Mouse (Mus musculus): ENCODE data around the gene Ralgps2.

GRCm38 (mm10) chr1:156781971-156782850, 157.2 kb downstream of the Ralgps2 start:
- TF ChIP-seq POLR2A (IDR thresholded peaks at IDR 0.05; ENCODE audit: insufficient read depth, low read length) (no peak), CTCF (IDR thresholded peaks at IDR 0.05; ENCODE audit: low read depth, low read length) (no peak)

Measured in ES-Bruce4 (cell line).